Comparison of ENCODE assay signal across 1 mouse cellular context in genomic region chr9:57501452-57501851, GRCm38 (mm10).
TF ChIP-seq lines count a peak whose summit lies in the region.

No protein-coding gene starts in this region.

TF ChIP-seq in ES-E14, 5 proteins besides CTCF, POLR2A, EP300 and RAD21:
- TF ChIP-seq CHD2 (IDR thresholded peaks at IDR 0.05; ENCODE audit: low read depth, low read length) = no peak
- no peak for TF ChIP-seq HCFC1 (IDR thresholded peaks at IDR 0.05; ENCODE audit: borderline replicate concordance, insufficient read depth, low read length)
- TF ChIP-seq MAFK (IDR thresholded peaks at IDR 0.05; ENCODE audit: insufficient read depth, low read depth, low read length) = no peak
- TF ChIP-seq ZNF384 (IDR thresholded peaks at IDR 0.05; ENCODE audit: low read depth, low read length) = no peak
- no peak for TF ChIP-seq ZC3H11A (IDR thresholded peaks at IDR 0.05; ENCODE audit: borderline replicate concordance, low read depth, low read length)
